ENCODE assay signal across 30 mouse cellular contexts in the genomic region with DNA sequence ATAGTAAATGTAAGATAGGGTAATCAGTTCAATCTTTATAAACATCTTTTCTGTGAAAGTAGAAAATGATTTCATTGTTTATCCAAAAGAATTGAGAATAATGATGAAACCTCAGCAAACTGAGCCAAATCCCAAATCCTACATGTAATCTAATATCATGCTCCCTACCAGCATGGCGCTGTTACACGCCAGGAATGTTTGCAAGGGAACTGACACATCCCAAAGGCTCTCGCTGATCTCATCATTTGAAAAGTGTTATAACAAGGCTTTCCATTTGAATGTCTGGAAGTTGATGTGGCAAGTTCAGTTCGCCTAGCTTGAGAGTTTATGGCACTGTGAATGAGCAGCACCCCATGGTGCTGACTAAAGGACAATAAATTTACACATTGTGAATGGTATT.
DNase-seq lines count a peak whose midpoint lies in the region; ATAC-seq and TF ChIP-seq lines count a peak whose summit lies in the region.
"Had no signal": no experiment of that assay in that cellular context is flagged by ENCODE, and none has a peak within 500 bp of the region (broad histone marks: within the 10 kb centered on the region; RNA-seq: fewer than 3 reads in every experiment).

No protein-coding gene starts in this region.

- no peaks in the 10 kb centered on the region for H3K27me3 ChIP-seq in stomach, embryonic 16.5 days (ENCODE audit: control insufficient read depth, insufficient read depth, low read length)
- H3K27me3 ChIP-seq in stomach, postnatal 0 days (ENCODE audit: control insufficient read depth, insufficient read depth, low read length), result no peaks in the 10 kb centered on the region
- H3K27me3 ChIP-seq: CH12.LX; forebrain, embryonic 15.5 days; heart, embryonic 15.5 days; hindbrain, embryonic 13.5 days; limb, embryonic 15.5 days; neural tube, embryonic 13.5 days had no signal

- H3K9me3 ChIP-seq in stomach, embryonic 16.5 days (replicated peaks; ENCODE audit: control insufficient read depth, low read length), result no peaks in the 10 kb centered on the region
- no peaks in the 10 kb centered on the region for H3K9me3 ChIP-seq in stomach, postnatal 0 days (ENCODE audit: control insufficient read depth, low read length)
- H3K9me3 ChIP-seq: forebrain, embryonic 10.5 days; forebrain, embryonic 15.5 days; heart, embryonic 10.5 days; heart, embryonic 15.5 days; hindbrain, embryonic 13.5 days; limb, embryonic 10.5 days; limb, embryonic 15.5 days; midbrain, embryonic 10.5 days; neural tube, embryonic 13.5 days had no signal

- DNase-seq in stomach, postnatal 0 days (ENCODE audit: low spot score), result no peak
- peak; percentile 12 for DNase-seq in brain, embryonic 14.5 days (ENCODE audit: low read depth)
- DNase-seq in gastrocnemius, postnatal 25 days, result peak; percentile 6
- DNase-seq in yolk sac, embryonic 10.5 days (ENCODE audit: low spot score), result no peak
- DNase-seq in spleen, postnatal 4 days (ENCODE audit: low spot score in 2 of 2), result no peak
- DNase-seq: adrenal gland, postnatal 14 days; cerebellum, adult 11-12 months; cerebellum, adult 9-11 months; heart, adult 11 months; heart, postnatal 4 days; kidney, adult 8-10 months; kidney, postnatal 10 days; layer of hippocampus, postnatal 36 days; lung, adult 2 months; right cerebral cortex, postnatal 14 days; spleen, adult 18-20 months; thymus, postnatal 4 days had no signal

- H3K4me2 ChIP-seq in stomach, embryonic 16.5 days (ENCODE audit: low read depth, low read length), result no peak overlapping the region
- no peak overlapping the region for H3K4me2 ChIP-seq in stomach, postnatal 0 days (replicated peaks; ENCODE audit: low read depth)
- H3K4me2 ChIP-seq: forebrain, embryonic 15.5 days; heart, embryonic 15.5 days; hindbrain, embryonic 13.5 days; limb, embryonic 15.5 days; neural tube, embryonic 13.5 days had no signal

- no peak overlapping the region for H3K4me3 ChIP-seq in stomach, embryonic 16.5 days (replicated peaks; ENCODE audit: low read length)
- no peak overlapping the region for H3K4me3 ChIP-seq in stomach, postnatal 0 days (ENCODE audit: low read depth, low read length)
- H3K4me3 ChIP-seq: forebrain, embryonic 10.5 days; forebrain, embryonic 15.5 days; heart, embryonic 10.5 days; heart, embryonic 15.5 days; hindbrain, embryonic 13.5 days; limb, embryonic 10.5 days; limb, embryonic 15.5 days; midbrain, embryonic 10.5 days; neural tube, embryonic 13.5 days had no signal

- H3K36me3 ChIP-seq in stomach, embryonic 16.5 days (ENCODE audit: control insufficient read depth, insufficient read depth, low read length), result no peaks in the 10 kb centered on the region
- H3K36me3 ChIP-seq in stomach, postnatal 0 days (ENCODE audit: control insufficient read depth, insufficient read depth, low read length), result no peaks in the 10 kb centered on the region; the same call in 1 of the 2 replicates
- H3K36me3 ChIP-seq: forebrain, embryonic 10.5 days; forebrain, embryonic 15.5 days; heart, embryonic 10.5 days; heart, embryonic 15.5 days; hindbrain, embryonic 13.5 days; limb, embryonic 10.5 days; limb, embryonic 15.5 days; midbrain, embryonic 10.5 days; neural tube, embryonic 13.5 days had no signal

- 0 out of 2 replicates have a peak, but pooled peaks have one; percentile 58 for ATAC-seq in stomach, embryonic 16.5 days (ENCODE audit: insufficient read depth, low FRiP score)
- ATAC-seq in stomach, postnatal 0 days (ENCODE audit: low FRiP score, low TSS enrichment), result no peak
- ATAC-seq: forebrain, embryonic 15.5 days; intestine, embryonic 16.5 days had no signal

- 50% methylated on average over 4 of the region's 4 CpGs for WGBS in stomach, embryonic 16.5 days
- 57% methylated on average over 4 of the region's 4 CpGs for WGBS in stomach, postnatal 0 days

- no peak overlapping the region for H3K9ac ChIP-seq in stomach, embryonic 16.5 days (ENCODE audit: low read length)
- no peak overlapping the region for H3K9ac ChIP-seq in stomach, postnatal 0 days (ENCODE audit: low read length)
- H3K9ac ChIP-seq: forebrain, embryonic 15.5 days; heart, embryonic 15.5 days; hindbrain, embryonic 13.5 days; limb, embryonic 15.5 days; liver, embryonic 14.5 days; neural tube, embryonic 13.5 days had no signal

- no peak overlapping the region for H3K27ac ChIP-seq in stomach, embryonic 16.5 days (ENCODE audit: low read length)
- H3K27ac ChIP-seq in stomach, postnatal 0 days (replicated peaks), result no peak overlapping the region
- H3K27ac ChIP-seq: forebrain, embryonic 10.5 days; forebrain, embryonic 15.5 days; heart, embryonic 10.5 days; heart, embryonic 15.5 days; hindbrain, embryonic 13.5 days; limb, embryonic 10.5 days; limb, embryonic 15.5 days; liver, embryonic 14.5 days; midbrain, embryonic 10.5 days; neural tube, embryonic 13.5 days had no signal

- TF ChIP-seq CTCF in stomach, postnatal 0 days (IDR thresholded peaks at IDR 0.05; ENCODE audit: low read depth), result no peak
- no peak for TF ChIP-seq CTCF in brain, embryonic 14.5 days (IDR thresholded peaks at IDR 0.05; ENCODE audit: borderline replicate concordance, extremely low read depth, insufficient read depth, insufficient read length)

- no peak for TF ChIP-seq POLR2A in brain, embryonic 14.5 days (IDR thresholded peaks at IDR 0.05; ENCODE audit: borderline replicate concordance, extremely low read depth, insufficient read depth, insufficient read length, poor library complexity, severe bottlenecking)

- no peaks in the 10 kb centered on the region for H3K4me1 ChIP-seq in stomach, embryonic 16.5 days (ENCODE audit: control insufficient read depth, insufficient read depth, low read length)
- no peaks in the 10 kb centered on the region for H3K4me1 ChIP-seq in stomach, postnatal 0 days (replicated peaks; ENCODE audit: control insufficient read depth, insufficient read depth)
- H3K4me1 ChIP-seq: heart, embryonic 10.5 days; heart, embryonic 15.5 days; hindbrain, embryonic 13.5 days; limb, embryonic 15.5 days; midbrain, embryonic 10.5 days had no signal

- no peak for TF ChIP-seq EP300 in stomach, postnatal 0 days (optimal IDR thresholded peaks at IDR 0.05)

Comparison
In these comparisons a context has a peak if more than half of its experiments do, and no peak if none do; other contexts are left out.
1. DNase-seq: peak in brain, embryonic 14.5 days (single experiment) and gastrocnemius, postnatal 25 days (single experiment); none in stomach, postnatal 0 days (single experiment), yolk sac, embryonic 10.5 days (single experiment) and spleen, postnatal 4 days (0 of 2).